Mouse (Mus musculus) erythroblast, embryonic 14.5 days (primary cell): Measurements from ENCODE around the gene Vpreb3.

Experiments
- GATA1 ChIP-seq: IDR thresholded peaks from 2 replicates; pipeline ENCODE4 v1.6.1; 2012; ENCODE audit warnings: low read length, inconsistent platforms, mixed read lengths
- TAL1 ChIP-seq: IDR thresholded peaks from 3 replicates; pipeline ENCODE4 v1.6.1; 2012; ENCODE audit warnings: low read length, inconsistent platforms, mixed read lengths

DNA sequence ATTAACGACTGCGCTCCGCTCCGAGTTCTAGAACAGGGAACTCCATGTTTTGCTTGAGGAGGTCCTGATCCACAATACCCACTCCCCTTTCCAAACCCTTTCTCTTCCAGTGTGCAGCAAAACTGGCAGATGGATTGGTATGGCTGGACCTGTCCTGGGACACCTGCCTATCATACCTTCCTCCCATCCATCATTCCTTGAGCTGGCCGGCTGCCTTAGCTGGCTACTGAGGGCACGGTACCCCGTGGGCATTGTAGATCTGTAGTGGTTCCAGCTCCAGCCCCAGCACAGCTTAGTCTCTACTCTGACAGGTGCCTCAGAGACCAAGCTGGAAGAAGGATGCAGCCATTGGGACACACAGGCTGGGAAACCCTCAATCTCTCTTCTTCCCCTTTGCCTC lies 11.5 kb upstream of the Vpreb3 start:
- TF ChIP-seq GATA1 (no peak), TAL1 (no peak)
